Mouse (Mus musculus) bone marrow macrophage, adult 2 months (primary cell): ENCODE results near the gene 1700029P11Rik. TPM values are rescaled to one million over a fixed set of nuclear protein-coding genes. Genes with fewer than 3 reads are reported as not detected.

Experiments
- H3K27ac ChIP-seq: 2 replicates; pipeline ENCODE4 v1.5.1; 2012; ENCODE audit warnings: low read depth, low read length; ENCODE audit not compliant: insufficient read depth
- H3K4me1 ChIP-seq: 2 replicates; pipeline ENCODE4 v1.6.1; 2012; ENCODE audit warnings: low read length; ENCODE audit not compliant: control insufficient read depth, insufficient read depth
- H3K4me3 ChIP-seq: 2 replicates; pipeline ENCODE4 v1.5.1; 2012; ENCODE audit warnings: mild to moderate bottlenecking, low read length, moderate library complexity; ENCODE audit not compliant: insufficient read depth
- CTCF ChIP-seq: IDR thresholded peaks from 2 replicates; pipeline ENCODE4 v1.5.1; 2012; ENCODE audit warnings: low read depth, mild to moderate bottlenecking, low read length, moderate library complexity
- POLR2A ChIP-seq: IDR thresholded peaks from 2 replicates; pipeline ENCODE4 v1.6.1; 2012; ENCODE audit warnings: mild to moderate bottlenecking, low read depth, low read length, borderline replicate concordance
- polyA plus RNA-seq: library from polyadenylated mRNA; stranded (reverse); fragments of >200 nt; gene quantifications from 2 replicates; pipeline ENCODE4 v1.2.4, GENCODE M21; 2012; ENCODE audit not compliant: missing spikeins, insufficient read depth, insufficient read length

1700029P11Rik gene
- polyA plus RNA-seq, 1 experiment: not detected

DNA sequence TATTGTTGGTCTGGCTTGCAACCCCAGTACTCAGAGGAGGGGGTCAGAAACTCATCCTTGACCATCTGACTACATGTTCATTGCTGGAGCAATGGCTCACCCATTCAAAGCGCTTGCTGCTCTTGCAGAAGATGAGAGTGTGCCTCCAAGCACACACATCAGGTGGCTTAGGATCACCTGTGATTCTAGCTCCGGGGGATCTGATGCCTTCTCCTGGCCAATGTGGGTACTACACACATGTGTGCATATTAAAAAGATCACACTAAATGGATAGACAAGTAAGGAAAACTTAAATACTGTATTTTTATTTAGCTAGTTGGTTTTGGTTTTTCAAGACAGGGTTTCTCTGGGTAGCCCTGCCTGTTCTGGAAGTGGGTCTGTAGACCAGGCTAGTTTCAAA, 39.3 kb upstream of the 1700029P11Rik start:
- peak; percentile 18; the same call in 1 of the 2 replicates for TF ChIP-seq CTCF
- TF ChIP-seq POLR2A: no peak
- no peak overlapping the region for H3K27ac ChIP-seq
- no peak overlapping the region for H3K4me3 ChIP-seq
- peaks cover 4% of the 10 kb centered on the region for H3K4me1 ChIP-seq

DNA sequence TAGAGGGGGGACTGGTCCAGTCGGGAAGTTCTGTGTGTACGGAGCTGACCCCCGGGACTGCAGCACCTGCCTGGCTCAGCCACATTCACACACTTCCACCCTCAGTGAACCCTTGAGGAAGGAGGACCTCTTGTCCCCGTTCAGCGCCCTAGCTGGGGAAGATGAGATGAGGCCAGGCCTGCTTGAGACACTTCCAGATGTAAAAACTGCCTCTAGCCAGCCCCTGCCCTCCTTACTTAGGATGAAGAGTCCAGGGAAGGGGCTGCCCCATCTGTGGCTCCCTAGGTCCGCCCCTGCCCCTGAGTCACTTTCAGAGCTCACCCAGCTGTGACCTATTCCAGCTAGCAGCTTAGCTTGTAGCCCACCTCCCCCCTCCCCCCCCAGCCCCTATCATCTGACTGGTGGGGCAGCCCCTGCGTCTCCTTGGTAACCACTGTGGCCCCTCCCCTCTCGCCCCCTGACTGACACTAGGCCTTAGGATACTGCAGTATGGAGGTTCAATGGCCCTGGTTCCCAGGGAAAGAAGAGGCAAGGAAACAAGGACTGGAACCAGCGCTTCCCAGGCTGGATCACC, 37.1 kb upstream of the 1700029P11Rik start:
- Histone ChIP-seq H3K4me1 (peaks cover 6% of the 10 kb centered on the region), H3K4me3 (no peak overlapping the region), H3K27ac (no peak overlapping the region)
- no peak for TF ChIP-seq CTCF

DNA sequence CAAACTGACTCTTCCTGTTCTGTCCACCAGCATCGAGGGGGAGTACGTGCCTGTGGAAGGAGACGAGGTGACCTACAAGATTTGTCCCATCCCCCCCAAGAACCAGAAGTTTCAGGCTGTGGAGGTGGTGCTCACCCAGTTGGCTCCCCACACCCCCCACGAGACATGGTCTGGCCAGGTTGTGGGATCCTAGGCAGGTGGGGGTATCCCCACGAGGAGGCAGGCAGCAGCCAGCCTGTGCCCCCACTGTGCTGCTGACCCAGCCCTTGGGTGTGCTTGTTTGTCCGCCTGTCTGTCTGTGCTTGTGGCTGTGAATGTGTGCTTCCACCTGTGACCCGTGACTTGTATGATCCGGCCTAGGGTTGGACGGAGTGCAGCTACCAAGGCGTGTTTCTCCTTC, 31.3 kb upstream of the 1700029P11Rik start:
- Histone ChIP-seq H3K4me3 (no peak overlapping the region), H3K27ac (no peak overlapping the region), H3K4me1 (peaks cover 6% of the 10 kb centered on the region)
- no peak for TF ChIP-seq CTCF

- no peak overlapping the region for H3K27ac ChIP-seq
- H3K4me3 ChIP-seq: no peak overlapping the region
- H3K4me1 ChIP-seq: peaks cover 6% of the 10 kb centered on the region
- no peak for TF ChIP-seq POLR2A
- no peak for TF ChIP-seq CTCF
These were observed 30.7 kb upstream of the 1700029P11Rik start for GRCm38 (mm10) chr15:81949476-81950131.

GRCm38 (mm10) chr15:81950716-81951115, 29.6 kb upstream of the 1700029P11Rik start:
- H3K4me3 ChIP-seq: no peak overlapping the region
- H3K4me1 ChIP-seq: peaks cover 6% of the 10 kb centered on the region
- H3K27ac ChIP-seq: no peak overlapping the region
- no peak for TF ChIP-seq POLR2A
- no peak for TF ChIP-seq CTCF

- H3K4me3 ChIP-seq: no peak overlapping the region
- no peak overlapping the region for H3K27ac ChIP-seq
- peaks cover 6% of the 10 kb centered on the region for H3K4me1 ChIP-seq
- TF ChIP-seq CTCF (no peak), POLR2A (no peak)
These were observed 29.2 kb upstream of the 1700029P11Rik start for GRCm38 (mm10) chr15:81951159-81951558.

DNA sequence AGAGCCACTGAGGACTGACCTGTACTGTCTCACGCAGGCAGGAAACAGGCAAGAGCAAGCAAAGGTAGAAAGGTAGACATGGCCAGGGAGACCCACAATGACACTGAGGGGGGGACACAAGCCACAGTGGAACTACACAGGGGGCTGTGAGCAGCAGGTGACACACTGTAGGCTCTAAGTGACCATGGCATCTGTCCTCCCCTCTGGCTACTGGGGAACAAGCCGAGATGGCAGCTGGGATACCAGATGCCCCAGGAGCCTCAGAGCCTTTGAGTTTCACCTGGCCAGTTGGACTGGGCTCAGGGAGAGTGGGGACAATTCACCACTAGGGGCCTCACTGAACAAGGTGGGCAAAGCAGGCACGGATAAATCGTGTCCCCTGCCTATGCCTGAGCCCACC, 28.0 kb upstream of the 1700029P11Rik start:
- TF ChIP-seq CTCF (no peak), POLR2A (no peak)
- H3K4me1 ChIP-seq: peaks cover 6% of the 10 kb centered on the region
- no peak overlapping the region for H3K4me3 ChIP-seq
- H3K27ac ChIP-seq: no peak overlapping the region

- Histone ChIP-seq H3K4me1 (no peaks in the 10 kb centered on the region), H3K4me3 (no peak overlapping the region), H3K27ac (no peak overlapping the region)
- no peak for TF ChIP-seq CTCF
- TF ChIP-seq POLR2A: no peak
These were observed 26.2 kb upstream of the 1700029P11Rik start for GRCm38 (mm10) chr15:81954151-81954583.

DNA sequence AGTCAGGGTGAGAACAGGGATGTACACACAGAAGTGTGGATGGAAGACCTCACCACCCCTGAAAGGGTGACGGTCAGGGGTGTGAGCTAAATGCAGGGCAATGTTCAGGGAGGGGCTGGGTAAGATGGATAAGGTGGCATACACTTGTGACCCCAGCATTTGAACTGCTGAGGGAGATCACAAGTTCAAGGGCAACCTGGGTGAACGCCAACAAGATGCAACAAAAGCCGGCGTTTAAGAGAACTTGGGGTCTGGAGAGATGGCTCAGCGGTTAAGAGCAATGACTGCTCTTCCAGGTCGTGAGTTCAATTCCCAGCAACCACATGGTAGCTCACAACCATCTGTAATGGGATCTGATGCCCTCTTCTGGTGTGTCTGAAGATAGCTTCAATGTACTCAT, 25.6 kb upstream of the 1700029P11Rik start:
- no peak overlapping the region for H3K27ac ChIP-seq
- H3K4me3 ChIP-seq: no peak overlapping the region
- no peak for TF ChIP-seq POLR2A
- no peak for TF ChIP-seq CTCF
- peaks cover 2% of the 10 kb centered on the region for H3K4me1 ChIP-seq

- no peak for TF ChIP-seq POLR2A
- no peak overlapping the region for H3K27ac ChIP-seq
- peaks cover 4% of the 10 kb centered on the region for H3K4me1 ChIP-seq
- no peak overlapping the region for H3K4me3 ChIP-seq
These were observed 24.9 kb upstream of the 1700029P11Rik start for GRCm38 (mm10) chr15:81955414-81955813.

DNA sequence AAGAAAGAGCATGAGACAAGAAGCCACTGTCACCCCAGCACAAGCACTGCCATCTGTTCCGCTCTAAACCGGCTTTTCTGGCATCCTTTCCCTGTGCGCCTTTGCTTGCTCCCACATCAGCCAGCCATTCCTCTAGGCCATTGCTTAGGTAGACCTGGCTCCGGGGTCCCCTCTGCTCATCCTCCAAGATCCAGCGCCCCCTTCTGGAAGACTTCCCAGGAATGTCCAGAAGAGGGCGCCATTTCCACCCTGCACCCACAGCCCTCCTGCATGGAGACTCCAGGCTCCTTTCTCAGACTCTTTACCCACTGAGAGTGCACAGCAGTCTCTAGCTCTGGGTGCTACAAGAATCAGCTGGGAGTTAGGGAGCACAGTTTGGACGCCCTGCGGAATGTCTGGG, 23.9 kb upstream of the 1700029P11Rik start:
- no peak overlapping the region for H3K27ac ChIP-seq
- TF ChIP-seq POLR2A (no peak), CTCF (peak; percentile 99)
- no peak overlapping the region for H3K4me3 ChIP-seq
- H3K4me1 ChIP-seq: peaks cover 6% of the 10 kb centered on the region
